22 mouse cellular contexts compared by ENCODE assay signal in genomic region chr5:53646669-53647068, GRCm38 (mm10).
"Had no signal": no experiment of that assay in that cellular context is flagged by ENCODE, and none has a peak within 500 bp of the region (broad histone marks: within the 10 kb centered on the region; RNA-seq: fewer than 3 reads in every experiment).

No protein-coding gene starts in this region.

- H3K27me3 ChIP-seq: limb, embryonic 12.5 days; limb, embryonic 15.5 days; liver, embryonic 12.5 days; liver, embryonic 15.5 days; midbrain, embryonic 12.5 days; midbrain, embryonic 15.5 days; neural tube, embryonic 12.5 days; neural tube, embryonic 15.5 days had no signal

- DNase-seq: kidney, adult 18-20 months; kidney, adult 9 months; kidney, postnatal 14 days; kidney, postnatal 4 days; left cerebral cortex, postnatal 4 days; lung, postnatal 10 days; lung, postnatal 4 days; right cerebral cortex, adult 18-20 months; right cerebral cortex, postnatal 14 days; right cerebral cortex, postnatal 4 days; thymus, adult 2 months; thymus, postnatal 14 days; thymus, postnatal 4 days had no signal

- H3K27ac ChIP-seq: limb, embryonic 12.5 days; limb, embryonic 15.5 days; liver, embryonic 12.5 days; liver, embryonic 15.5 days; midbrain, embryonic 12.5 days; midbrain, embryonic 15.5 days; neural tube, embryonic 12.5 days; neural tube, embryonic 15.5 days had no signal

- H3K4me3 ChIP-seq: limb, embryonic 12.5 days; limb, embryonic 15.5 days; liver, embryonic 12.5 days; liver, embryonic 15.5 days; midbrain, embryonic 12.5 days; midbrain, embryonic 15.5 days; neural tube, embryonic 12.5 days; neural tube, embryonic 15.5 days had no signal

- H3K4me2 ChIP-seq: limb, embryonic 12.5 days; limb, embryonic 15.5 days; liver, embryonic 12.5 days; liver, embryonic 15.5 days; midbrain, embryonic 12.5 days; midbrain, embryonic 15.5 days; neural tube, embryonic 12.5 days; neural tube, embryonic 15.5 days had no signal

- ATAC-seq: intestine, embryonic 16.5 days; liver, embryonic 12.5 days; midbrain, embryonic 15.5 days had no signal

- H3K4me1 ChIP-seq: limb, embryonic 12.5 days; limb, embryonic 15.5 days; liver, embryonic 12.5 days; liver, embryonic 15.5 days; midbrain, embryonic 12.5 days; midbrain, embryonic 15.5 days; neural tube, embryonic 12.5 days; neural tube, embryonic 15.5 days had no signal

- H3K9me3 ChIP-seq: limb, embryonic 12.5 days; limb, embryonic 15.5 days; liver, embryonic 12.5 days; liver, embryonic 15.5 days; midbrain, embryonic 12.5 days; midbrain, embryonic 15.5 days; neural tube, embryonic 12.5 days; neural tube, embryonic 15.5 days had no signal

- H3K9ac ChIP-seq: limb, embryonic 12.5 days; limb, embryonic 15.5 days; liver, embryonic 12.5 days; liver, embryonic 15.5 days; midbrain, embryonic 12.5 days; midbrain, embryonic 15.5 days; neural tube, embryonic 12.5 days; neural tube, embryonic 15.5 days had no signal
